Mouse (Mus musculus) liver, embryonic 11.5 days (tissue): ENCODE measurements around the gene Rbbp8nl. TPM values are rescaled to one million over a fixed set of nuclear protein-coding genes. Genes with fewer than 3 reads are reported as not detected.

Experiments used
- ATAC-seq: fragments of 200-750 bp; cut with Nextera tagmentation; replicated peaks from 2 replicates; pipeline ENCODE4 v1.8.0; 2017; ENCODE audit warnings: moderate number of reproducible peaks, mild to moderate bottlenecking, moderate TSS enrichment, moderate library complexity; ENCODE audit not compliant: low FRiP score
- DNase-seq: peaks from one replicate; pipeline ENCODE4 v3.0.0-alpha.2; 2017; ENCODE audit warnings: low spot score
- H3K27ac ChIP-seq: fragments of 300-500 bp; sonication (generic); 2 replicates; pipeline ENCODE4 v1.5.1; 2014; ENCODE audit warnings: mild to moderate bottlenecking, low read depth, low read length, control low read depth
- H3K27me3 ChIP-seq: fragments of 300-500 bp; sonication (generic); replicated peaks from 2 replicates; pipeline ENCODE4 v1.6.1; 2014; ENCODE audit warnings: low read length, mixed read lengths; ENCODE audit not compliant: control insufficient read depth, insufficient read depth
- H3K36me3 ChIP-seq: fragments of 300-500 bp; sonication (generic); 2 replicates; pipeline ENCODE4 v1.6.1; 2014; ENCODE audit warnings: mild to moderate bottlenecking, low read length, moderate library complexity, mixed read lengths; ENCODE audit not compliant: control insufficient read depth, insufficient read depth
- H3K4me1 ChIP-seq: fragments of 300-500 bp; sonication (generic); replicated peaks from 2 replicates; pipeline ENCODE4 v1.6.1; 2014; ENCODE audit warnings: low read length, mixed read lengths; ENCODE audit not compliant: control insufficient read depth, insufficient read depth
- H3K4me2 ChIP-seq: fragments of 300-500 bp; sonication (generic); 2 replicates; pipeline ENCODE4 v1.6.1; 2014; ENCODE audit warnings: mild to moderate bottlenecking, control low read depth, moderate library complexity
- H3K4me3 ChIP-seq: fragments of 300-500 bp; sonication (generic); 2 replicates; pipeline ENCODE4 v1.5.1; 2014; ENCODE audit warnings: low read depth, low read length, control low read depth
- H3K9ac ChIP-seq: fragments of 300-500 bp; sonication (generic); 2 replicates; pipeline ENCODE4 v1.6.1; 2014; ENCODE audit warnings: low read depth, low read length, control low read depth
- H3K9me3 ChIP-seq: fragments of 300-500 bp; sonication (generic); 2 replicates; pipeline ENCODE4 v1.6.1; 2016; ENCODE audit warnings: low read length, inconsistent platforms, mixed read lengths; ENCODE audit not compliant: control insufficient read depth
- WGBS: fragments of 180-500 bp; shearing (Covaris S2); extraction: QIAGEN DNeasy Blood & Tissue Kit; methylation state at CpG from one replicate; pipeline ENCODE4 v1.1.7; 2014; 5-methylcytosine and 5-hydroxymethylcytosine counted together
- polyA plus RNA-seq: library from polyadenylated mRNA; unstranded; fragments of >200 nt; fragmentation: Nextera tagmentation; extraction: Ambion mirVana; gene quantifications from 2 replicates; pipeline ENCODE4 v1.2.1, GENCODE M21; 2014

Rbbp8nl gene
- polyA plus RNA-seq, 1 experiment from 2014 or later = 0.16 TPM

GRCm38 (mm10) chr2:180247916-180248315 is 41.8 kb downstream of the Rbbp8nl start:
- H3K4me3 ChIP-seq = no peak overlapping the region
- H3K36me3 ChIP-seq = no peaks in the 10 kb centered on the region
- WGBS = 88% methylated on average over 5 of the region's 5 CpGs
- no peaks in the 10 kb centered on the region for H3K27me3 ChIP-seq
- no peak overlapping the region for H3K4me2 ChIP-seq
- H3K27ac ChIP-seq = no peak overlapping the region
- no peak overlapping the region for H3K9ac ChIP-seq
- ATAC-seq (no peak), DNase-seq (no peak)
- no peaks in the 10 kb centered on the region for H3K9me3 ChIP-seq
- peaks cover 3% of the 10 kb centered on the region; the same call in 1 of the 2 replicates for H3K4me1 ChIP-seq

GRCm38 (mm10) chr2:180243108-180243507 is 46.6 kb downstream of the Rbbp8nl start:
- H3K4me3 ChIP-seq = no peak overlapping the region
- no peak overlapping the region for H3K27ac ChIP-seq
- no peak for ATAC-seq
- H3K4me1 ChIP-seq = 0 out of 2 replicates have a peak, but pooled peaks cover 5% of the 10 kb centered on the region
- H3K9me3 ChIP-seq = no peaks in the 10 kb centered on the region
- no peaks in the 10 kb centered on the region for H3K27me3 ChIP-seq
- no peak overlapping the region for H3K4me2 ChIP-seq
- no peaks in the 10 kb centered on the region for H3K36me3 ChIP-seq
- no peak for DNase-seq
- WGBS = 86% methylated on average over 4 of the region's 4 CpGs
- H3K9ac ChIP-seq = no peak overlapping the region

GRCm38 (mm10) chr2:180238591-180238990 is 51.1 kb downstream of the Rbbp8nl start:
- 33% methylated on average over 5 of the region's 5 CpGs for WGBS
- Histone ChIP-seq H3K27ac (no peak overlapping the region), H3K36me3 (no peaks in the 10 kb centered on the region), H3K9ac (no peak overlapping the region), H3K27me3 (no peaks in the 10 kb centered on the region), H3K4me3 (no peak overlapping the region), H3K9me3 (no peaks in the 10 kb centered on the region), H3K4me2 (no peak overlapping the region), H3K4me1 (peaks cover 35% of the 10 kb centered on the region)
- ATAC-seq = no peak
- DNase-seq = no peak

GRCm38 (mm10) chr2:180237601-180238345 is 51.9 kb downstream of the Rbbp8nl start:
- no peaks in the 10 kb centered on the region for H3K9me3 ChIP-seq
- DNase-seq (no peak), ATAC-seq (no peak)
- 75% methylated on average over 7 of the region's 7 CpGs for WGBS
- no peaks in the 10 kb centered on the region for H3K27me3 ChIP-seq
- H3K4me1 ChIP-seq = peaks cover 39% of the 10 kb centered on the region
- no peak overlapping the region for H3K9ac ChIP-seq
- no peak overlapping the region for H3K4me2 ChIP-seq
- peak overlapping the region; percentile 59 for H3K27ac ChIP-seq
- no peak overlapping the region for H3K4me3 ChIP-seq
- no peaks in the 10 kb centered on the region for H3K36me3 ChIP-seq

- H3K9ac ChIP-seq = no peak overlapping the region
- no peak for DNase-seq
Observed at GRCm38 (mm10) chr2:180236930-180237329, 52.7 kb downstream of the Rbbp8nl start.

GRCm38 (mm10) chr2:180236500-180236899 is 53.2 kb downstream of the Rbbp8nl start:
- 38% methylated on average over 1 of the region's 3 CpGs for WGBS
- Histone ChIP-seq H3K9me3 (no peaks in the 10 kb centered on the region), H3K4me3 (no peak overlapping the region), H3K9ac (no peak overlapping the region), H3K27ac (peak overlapping the region; percentile 59), H3K36me3 (no peaks in the 10 kb centered on the region), H3K27me3 (no peaks in the 10 kb centered on the region), H3K4me1 (peaks cover 42% of the 10 kb centered on the region), H3K4me2 (peak overlapping the region; percentile 40)
- DNase-seq (no peak), ATAC-seq (peak; percentile 77)

More at GRCm38 (mm10) chr2:180236930-180237329, 52.7 kb downstream of the Rbbp8nl start:
- peak overlapping the region; percentile 40; the same call in 1 of the 2 replicates for H3K4me2 ChIP-seq
- H3K4me1 ChIP-seq = peaks cover 42% of the 10 kb centered on the region
- no peaks in the 10 kb centered on the region for H3K36me3 ChIP-seq
- 55% methylated on average over 3 of the region's 3 CpGs for WGBS
- peak overlapping the region; percentile 59 for H3K27ac ChIP-seq
- ATAC-seq = peak; percentile 90
- H3K4me3 ChIP-seq = no peak overlapping the region
- no peaks in the 10 kb centered on the region for H3K27me3 ChIP-seq
- H3K9me3 ChIP-seq = no peaks in the 10 kb centered on the region

GRCm38 (mm10) chr2:180235788-180236187 is 53.9 kb downstream of the Rbbp8nl start:
- no peak overlapping the region; the same call in 1 of the 2 replicates for H3K4me2 ChIP-seq
- 70% methylated on average over 4 of the region's 4 CpGs for WGBS
- ATAC-seq = no peak
- DNase-seq = no peak
- H3K9me3 ChIP-seq = no peaks in the 10 kb centered on the region
- peaks cover 42% of the 10 kb centered on the region for H3K4me1 ChIP-seq
- H3K27me3 ChIP-seq = no peaks in the 10 kb centered on the region
- H3K4me3 ChIP-seq = no peak overlapping the region
- no peak overlapping the region for H3K9ac ChIP-seq
- peak overlapping the region; percentile 59; the same call in 1 of the 2 replicates for H3K27ac ChIP-seq
- no peaks in the 10 kb centered on the region for H3K36me3 ChIP-seq

- no peak for ATAC-seq
Observed at GRCm38 (mm10) chr2:180234980-180235379, 54.7 kb downstream of the Rbbp8nl start.

GRCm38 (mm10) chr2:180234353-180234752 is 55.3 kb downstream of the Rbbp8nl start:
- Histone ChIP-seq H3K4me2 (no peak overlapping the region), H3K9me3 (no peaks in the 10 kb centered on the region), H3K36me3 (no peaks in the 10 kb centered on the region), H3K27ac (no peak overlapping the region; the same call in 1 of the 2 replicates), H3K9ac (no peak overlapping the region), H3K4me1 (peaks cover 42% of the 10 kb centered on the region), H3K27me3 (no peaks in the 10 kb centered on the region), H3K4me3 (no peak overlapping the region)
- no peak for ATAC-seq
- no peak for DNase-seq
- WGBS = 80% methylated on average over 8 of the region's 8 CpGs

More at GRCm38 (mm10) chr2:180234980-180235379, 54.7 kb downstream of the Rbbp8nl start:
- 64% methylated on average over 6 of the region's 6 CpGs for WGBS
- H3K36me3 ChIP-seq = no peaks in the 10 kb centered on the region
- no peaks in the 10 kb centered on the region for H3K9me3 ChIP-seq
- DNase-seq = no peak
- no peak overlapping the region for H3K4me3 ChIP-seq
- H3K4me1 ChIP-seq = peaks cover 42% of the 10 kb centered on the region
- H3K27me3 ChIP-seq = no peaks in the 10 kb centered on the region
- H3K9ac ChIP-seq = no peak overlapping the region
- no peak overlapping the region for H3K4me2 ChIP-seq
- H3K27ac ChIP-seq = no peak overlapping the region
